In the genomic region with DNA sequence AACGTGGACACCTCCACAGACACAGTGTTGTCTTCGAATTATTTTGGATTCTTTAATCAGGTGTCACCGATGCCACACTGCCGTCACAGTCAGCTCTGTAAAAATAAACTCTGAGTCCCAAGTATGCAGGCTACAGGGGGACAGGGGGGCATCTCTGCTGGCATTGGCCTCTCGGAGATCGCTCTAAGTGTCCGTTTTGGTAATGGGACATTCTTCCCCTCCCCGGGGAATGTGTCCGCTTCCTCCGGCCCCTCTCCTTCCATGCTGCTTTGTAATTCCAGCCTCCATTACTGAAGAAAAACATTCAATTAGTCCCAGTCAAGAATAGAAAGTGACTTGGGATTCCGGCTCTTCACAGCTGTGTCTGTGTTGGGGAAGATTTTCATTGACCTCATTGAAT, we compare ENCODE assay signal across 18 mouse cellular contexts.
DNase-seq lines count a peak whose midpoint lies in the region; ATAC-seq and TF ChIP-seq lines count a peak whose summit lies in the region.
"Had no signal": no experiment of that assay in that cellular context is flagged by ENCODE, and none has a peak within 500 bp of the region (broad histone marks: within the 10 kb centered on the region; RNA-seq: fewer than 3 reads in every experiment).

No protein-coding gene starts in this region.

- H3K4me1 ChIP-seq in lung, embryonic 14.5 days (ENCODE audit: insufficient read depth) = peaks cover 4% of the 10 kb centered on the region; the same call in 1 of the 2 replicates
- no peaks in the 10 kb centered on the region for H3K4me1 ChIP-seq in lung, postnatal 0 days (ENCODE audit: insufficient read depth, low read depth, low read length)
- H3K4me1 ChIP-seq in heart, embryonic 13.5 days = peaks cover 58% of the 10 kb centered on the region
- peaks cover 6% of the 10 kb centered on the region; the same call in 1 of the 2 replicates for H3K4me1 ChIP-seq in hindbrain, embryonic 14.5 days (replicated peaks; ENCODE audit: control insufficient read depth, insufficient read depth, low read length)
- H3K4me1 ChIP-seq: forebrain, embryonic 15.5 days; liver, embryonic 15.5 days had no signal

- TF ChIP-seq EP300 in lung, postnatal 0 days (IDR thresholded peaks at IDR 0.05) = no peak

- no peak overlapping the region for H3K9ac ChIP-seq in lung, embryonic 14.5 days
- no peak overlapping the region for H3K9ac ChIP-seq in lung, postnatal 0 days (replicated peaks; ENCODE audit: low read depth)
- H3K9ac ChIP-seq in heart, embryonic 13.5 days = peak overlapping the region; percentile 47; the same call in 1 of the 2 replicates
- H3K9ac ChIP-seq in hindbrain, embryonic 14.5 days = no peak overlapping the region
- H3K9ac ChIP-seq: forebrain, embryonic 15.5 days; hindbrain, embryonic 13.5 days; limb, embryonic 12.5 days; liver, embryonic 15.5 days had no signal

- H3K4me2 ChIP-seq in lung, embryonic 14.5 days = 0 out of 2 replicates have a peak overlapping the region, but pooled peaks have one; percentile 18
- no peak overlapping the region for H3K4me2 ChIP-seq in lung, postnatal 0 days (replicated peaks; ENCODE audit: low read depth, low read length)
- H3K4me2 ChIP-seq in heart, embryonic 13.5 days = peak overlapping the region; percentile 63
- H3K4me2 ChIP-seq in hindbrain, embryonic 14.5 days (replicated peaks) = no peak overlapping the region
- H3K4me2 ChIP-seq: forebrain, embryonic 15.5 days; hindbrain, embryonic 13.5 days; limb, embryonic 12.5 days; liver, embryonic 15.5 days had no signal

- no peaks in the 10 kb centered on the region for H3K27me3 ChIP-seq in lung, embryonic 14.5 days (ENCODE audit: insufficient read depth, low read length)
- H3K27me3 ChIP-seq in lung, postnatal 0 days (replicated peaks; ENCODE audit: insufficient read depth, low read length) = no peaks in the 10 kb centered on the region
- no peaks in the 10 kb centered on the region for H3K27me3 ChIP-seq in heart, embryonic 13.5 days (replicated peaks)
- H3K27me3 ChIP-seq in hindbrain, embryonic 14.5 days (ENCODE audit: control insufficient read depth, insufficient read depth, low read length) = no peaks in the 10 kb centered on the region
- H3K27me3 ChIP-seq: CH12.LX; forebrain, embryonic 15.5 days; hindbrain, embryonic 13.5 days; limb, embryonic 12.5 days; liver, embryonic 15.5 days had no signal

- H3K36me3 ChIP-seq in lung, embryonic 14.5 days (ENCODE audit: insufficient read depth) = no peaks in the 10 kb centered on the region
- H3K36me3 ChIP-seq in lung, postnatal 0 days (ENCODE audit: insufficient read depth, low read length) = no peaks in the 10 kb centered on the region
- H3K36me3 ChIP-seq in heart, embryonic 13.5 days = no peaks in the 10 kb centered on the region
- H3K36me3 ChIP-seq in hindbrain, embryonic 14.5 days (replicated peaks; ENCODE audit: control insufficient read depth, insufficient read depth) = no peaks in the 10 kb centered on the region
- H3K36me3 ChIP-seq: forebrain, embryonic 15.5 days; hindbrain, embryonic 13.5 days; limb, embryonic 12.5 days; liver, embryonic 15.5 days had no signal

- H3K9me3 ChIP-seq in lung, embryonic 14.5 days (ENCODE audit: low read depth, low read length) = no peaks in the 10 kb centered on the region
- no peaks in the 10 kb centered on the region for H3K9me3 ChIP-seq in lung, postnatal 0 days (ENCODE audit: low read length)
- no peaks in the 10 kb centered on the region for H3K9me3 ChIP-seq in heart, embryonic 13.5 days
- H3K9me3 ChIP-seq in hindbrain, embryonic 14.5 days (ENCODE audit: control insufficient read depth, low read length) = no peaks in the 10 kb centered on the region
- H3K9me3 ChIP-seq: forebrain, embryonic 15.5 days; hindbrain, embryonic 13.5 days; limb, embryonic 12.5 days; liver, embryonic 15.5 days had no signal

- intact Hi-C loops in left cerebral cortex, postnatal 4 days (cut with DNase I) = no loop called here

- ATAC-seq in lung, embryonic 14.5 days (ENCODE audit: insufficient read depth) = no peak
- ATAC-seq in lung, postnatal 0 days = no peak
- ATAC-seq in heart, embryonic 13.5 days (ENCODE audit: extremely low read depth, insufficient number of reproducible peaks, low FRiP score, low TSS enrichment) = no peak
- no peak for ATAC-seq in hindbrain, embryonic 14.5 days (ENCODE audit: low FRiP score)
- ATAC-seq: forebrain, embryonic 15.5 days had no signal

- H3K27ac ChIP-seq in lung, embryonic 14.5 days (ENCODE audit: low read depth) = no peak overlapping the region
- no peak overlapping the region for H3K27ac ChIP-seq in lung, postnatal 0 days (ENCODE audit: low read length)
- H3K27ac ChIP-seq in heart, embryonic 13.5 days (replicated peaks) = peak overlapping the region; percentile 96
- no peak overlapping the region for H3K27ac ChIP-seq in hindbrain, embryonic 14.5 days
- H3K27ac ChIP-seq: forebrain, embryonic 15.5 days; hindbrain, embryonic 13.5 days; limb, embryonic 12.5 days; liver, embryonic 15.5 days had no signal

- no peak for TF ChIP-seq CTCF in lung, embryonic 14.5 days (IDR thresholded peaks at IDR 0.05; ENCODE audit: low read depth)
- TF ChIP-seq CTCF in lung, postnatal 0 days (IDR thresholded peaks at IDR 0.05) = no peak

- no peak overlapping the region for H3K4me3 ChIP-seq in lung, embryonic 14.5 days (ENCODE audit: low read depth, low read length)
- H3K4me3 ChIP-seq in lung, postnatal 0 days (ENCODE audit: low read depth, low read length) = no peak overlapping the region
- no peak overlapping the region for H3K4me3 ChIP-seq in heart, embryonic 13.5 days
- H3K4me3 ChIP-seq in hindbrain, embryonic 14.5 days (replicated peaks; ENCODE audit: low read length) = no peak overlapping the region
- H3K4me3 ChIP-seq: forebrain, embryonic 15.5 days; hindbrain, embryonic 13.5 days; limb, embryonic 12.5 days; liver, embryonic 15.5 days had no signal

- DNase-seq in gastrocnemius, adult 18-20 months (ENCODE audit: low spot score) = peak; percentile 28
- no peak for DNase-seq in gastrocnemius, adult 8-10 months (ENCODE audit: low spot score in 2 of 2)
- no peak for DNase-seq in lung, embryonic 14.5 days
- DNase-seq in lung, postnatal 0 days (ENCODE audit: low spot score) = no peak
- peak; percentile 61 for DNase-seq in mesoderm, embryonic 11.5 days (ENCODE audit: low read depth, low spot score)
- no peak for DNase-seq in hindbrain, embryonic 14.5 days (ENCODE audit: low spot score)
- no peak for DNase-seq in left cerebral cortex, postnatal 4 days
- DNase-seq: cerebellum, postnatal 25 days; gastrocnemius, postnatal 14 days; kidney, adult 11 months; midbrain, embryonic 14.5 days; thymus, postnatal 4 days had no signal

- 29% methylated on average over 11 of the region's 11 CpGs for WGBS in lung, embryonic 14.5 days
- WGBS in lung, postnatal 0 days = 54% methylated on average over 11 of the region's 11 CpGs
- 17% methylated on average over 11 of the region's 11 CpGs for WGBS in heart, embryonic 13.5 days
- 64% methylated on average over 11 of the region's 11 CpGs for WGBS in hindbrain, embryonic 14.5 days

Comparison
In these comparisons a context has a peak if more than half of its experiments do, and no peak if none do; other contexts are left out.
1. DNase-seq: peak in gastrocnemius, adult 18-20 months (single experiment) and mesoderm, embryonic 11.5 days (single experiment); none in gastrocnemius, adult 8-10 months (0 of 2), lung, embryonic 14.5 days (single experiment), lung, postnatal 0 days (single experiment), hindbrain, embryonic 14.5 days (single experiment) and left cerebral cortex, postnatal 4 days (single experiment).
2. H3K4me2 ChIP-seq: peak in lung, embryonic 14.5 days (single experiment) and heart, embryonic 13.5 days (single experiment); none in lung, postnatal 0 days (single experiment) and hindbrain, embryonic 14.5 days (single experiment).